Mouse (Mus musculus): ENCODE results near the gene Dtnb.

The Dtnb gene

GRCm38 (mm10) chr12:3732623-3733265 is 160.6 kb downstream of the Dtnb start:
- DNase-seq (ENCODE audit: low spot score), result no peak

- no peak for DNase-seq (ENCODE audit: low spot score)
Observed at GRCm38 (mm10) chr12:3733328-3733727, 161.1 kb downstream of the Dtnb start.

- DNase-seq (ENCODE audit: low spot score), result no peak
Observed at GRCm38 (mm10) chr12:3737009-3737408, 164.8 kb downstream of the Dtnb start.

DNA sequence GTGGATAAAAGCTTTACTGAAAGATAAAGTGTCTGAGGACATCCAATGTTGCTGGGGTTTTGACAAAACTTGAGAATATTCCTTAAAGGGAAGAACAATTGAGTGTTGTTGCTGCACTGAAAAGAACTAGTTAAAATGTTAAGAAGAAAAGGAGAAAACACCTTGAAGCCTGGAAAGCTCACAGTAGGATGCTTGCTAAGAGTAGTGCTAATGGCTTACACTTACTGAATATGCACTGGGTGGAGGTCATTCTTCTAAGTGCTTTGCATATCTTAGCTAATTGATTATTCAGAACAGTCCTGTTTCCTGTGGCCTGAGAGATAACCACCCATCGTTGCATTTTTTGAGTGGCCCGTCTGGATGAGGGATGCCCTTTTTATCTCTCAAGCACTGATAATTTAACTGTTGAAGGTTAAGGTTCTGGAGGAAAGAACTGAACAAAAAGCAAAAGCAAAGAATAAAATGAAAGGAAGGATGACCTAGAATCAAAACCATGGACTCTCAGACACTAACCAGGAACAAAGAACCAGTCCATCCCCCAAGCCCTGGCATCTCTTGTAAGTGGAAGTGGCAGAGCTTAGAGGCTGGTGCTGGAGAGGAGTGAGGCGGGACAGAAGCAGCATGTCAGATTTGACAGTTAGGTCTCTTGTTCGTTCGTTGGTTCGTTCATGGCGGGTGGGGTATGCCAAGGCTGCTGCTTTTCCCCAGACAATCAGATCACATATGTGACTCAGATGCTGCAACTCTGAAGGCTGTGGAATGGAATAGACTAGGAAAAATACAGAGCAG is 166.8 kb downstream of the Dtnb start:
- DNase-seq (ENCODE audit: low spot score), result no peak

- peak; percentile 35 for DNase-seq (ENCODE audit: low spot score)
Observed at GRCm38 (mm10) chr12:3739749-3740704, 167.8 kb downstream of the Dtnb start.

DNA sequence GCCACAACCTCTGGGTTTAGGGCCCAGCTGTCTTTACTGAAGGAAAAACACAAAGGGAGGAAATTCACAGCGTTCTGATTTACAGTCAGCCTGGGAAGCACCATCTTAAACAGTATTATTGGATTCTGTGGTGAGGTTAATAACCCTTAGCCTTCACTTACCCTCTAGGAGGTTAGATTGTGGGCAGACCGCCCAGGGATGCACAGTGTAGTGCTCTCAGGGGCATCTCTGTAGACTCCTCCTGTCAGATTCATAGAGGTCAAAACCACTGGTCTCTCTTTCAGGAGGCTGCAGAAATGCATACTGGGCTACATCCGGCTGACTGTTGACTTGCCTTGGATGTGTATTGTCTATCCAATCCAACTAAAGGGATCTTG is 168.5 kb downstream of the Dtnb start:
- no peak for DNase-seq (ENCODE audit: low spot score)

DNA sequence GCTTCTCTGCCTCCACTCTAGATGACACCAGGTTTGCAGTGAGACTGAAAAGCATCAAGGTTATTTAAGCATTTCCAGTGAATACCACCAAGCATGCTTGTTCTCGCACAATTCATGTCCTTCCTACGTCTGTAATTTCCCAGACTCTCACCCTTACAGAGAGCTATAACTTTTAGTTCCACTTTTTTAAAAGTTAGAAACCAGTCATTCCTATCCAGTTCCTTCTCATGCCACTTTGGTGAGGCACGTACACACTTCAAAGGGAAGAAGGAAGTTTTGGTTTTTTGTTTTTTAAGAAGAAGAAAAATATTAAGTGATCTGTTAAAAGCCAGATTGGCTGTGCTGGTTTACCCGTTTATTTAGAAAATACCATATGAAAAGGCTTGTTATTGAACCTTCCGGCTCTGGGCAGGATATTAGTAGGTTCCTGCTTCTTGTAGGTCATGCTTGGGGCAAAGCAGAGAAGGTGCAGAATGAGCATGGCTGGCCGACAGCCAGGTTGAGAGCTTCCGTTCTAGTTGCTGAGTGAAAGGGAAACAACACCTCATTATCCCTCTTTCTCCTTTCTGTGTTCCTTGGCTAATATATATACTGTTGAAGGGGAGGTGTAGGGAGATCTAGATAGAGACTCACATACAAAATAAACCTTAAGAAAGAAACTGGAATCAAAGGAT is 173.4 kb downstream of the Dtnb start:
- peak; percentile 52 for DNase-seq (ENCODE audit: low spot score)

DNA sequence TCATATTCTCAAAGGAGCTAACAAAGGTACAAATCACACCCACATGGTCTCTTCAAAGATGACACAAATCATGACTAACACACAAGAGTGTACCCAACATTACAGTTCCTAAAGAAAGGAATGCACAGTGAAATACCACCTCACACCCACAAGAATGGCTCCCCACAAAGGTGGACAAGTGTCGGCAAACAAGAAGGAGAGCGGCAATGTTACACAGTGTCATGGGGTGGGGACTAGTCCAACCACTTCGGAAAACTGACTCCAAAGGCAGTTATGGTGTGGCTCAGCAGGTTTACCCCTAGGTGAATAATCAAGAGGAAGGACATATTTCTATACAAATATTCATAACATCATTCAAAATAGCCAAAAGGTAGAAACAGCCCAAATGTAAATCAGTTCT is 174.2 kb downstream of the Dtnb start:
- no peak for DNase-seq (ENCODE audit: low spot score)

- DNase-seq (ENCODE audit: low spot score), result no peak
Observed at GRCm38 (mm10) chr12:3747583-3747982, 175.4 kb downstream of the Dtnb start.

GRCm38 (mm10) chr12:3755522-3755921 is 183.3 kb downstream of the Dtnb start:
- DNase-seq (ENCODE audit: low spot score), result peak; percentile 31

GRCm38 (mm10) chr12:3756216-3756615 is 184.0 kb downstream of the Dtnb start:
- no peak for DNase-seq (ENCODE audit: low spot score)

- no peak for DNase-seq (ENCODE audit: low spot score)
Observed at GRCm38 (mm10) chr12:3758127-3758526, 185.9 kb downstream of the Dtnb start.

- peak; percentile 36 for DNase-seq (ENCODE audit: low spot score)
Observed at GRCm38 (mm10) chr12:3759419-3759818, 187.2 kb downstream of the Dtnb start.

GRCm38 (mm10) chr12:3760876-3761590 is 188.9 kb downstream of the Dtnb start:
- no peak for DNase-seq (ENCODE audit: low spot score)

DNA sequence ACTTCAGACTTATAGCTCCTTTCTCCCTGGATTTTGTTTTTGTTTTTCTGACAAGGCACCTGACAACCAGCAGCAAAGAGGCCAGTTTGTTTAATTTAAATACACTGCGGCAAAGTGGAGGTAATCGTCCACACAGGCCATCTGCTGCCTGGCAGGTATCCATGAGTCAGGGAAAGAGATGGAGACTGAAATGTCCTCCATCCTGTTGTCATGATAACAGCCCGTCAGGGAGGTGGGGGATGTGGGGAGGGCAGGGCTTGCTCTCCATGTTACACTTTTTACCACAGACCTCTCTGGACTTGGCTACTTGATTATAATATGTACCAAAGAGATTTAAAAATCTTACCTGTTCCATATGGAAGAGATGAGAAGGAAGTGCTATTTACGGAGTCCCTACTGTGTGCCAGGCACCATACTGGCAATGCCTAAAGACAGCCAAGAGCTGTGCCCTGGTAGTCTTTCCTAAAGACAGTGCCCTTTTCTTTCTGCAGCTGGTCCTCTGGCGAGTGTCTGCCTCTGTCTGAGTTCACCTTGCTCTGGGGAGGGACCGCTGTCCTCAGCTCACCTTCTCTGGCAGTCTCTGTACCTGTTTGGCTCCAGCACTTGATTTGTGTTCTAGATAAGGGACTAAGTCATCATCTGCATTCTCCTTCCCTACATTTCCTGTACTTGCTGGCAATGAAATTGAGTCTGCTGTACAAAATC is 189.6 kb downstream of the Dtnb start:
- no peak for DNase-seq (ENCODE audit: low spot score)

GRCm38 (mm10) chr12:3764191-3764804 is 192.1 kb downstream of the Dtnb start:
- no peak for DNase-seq (ENCODE audit: low spot score)

GRCm38 (mm10) chr12:3767360-3767759 is 195.2 kb downstream of the Dtnb start:
- DNase-seq (ENCODE audit: low spot score), result no peak

DNA sequence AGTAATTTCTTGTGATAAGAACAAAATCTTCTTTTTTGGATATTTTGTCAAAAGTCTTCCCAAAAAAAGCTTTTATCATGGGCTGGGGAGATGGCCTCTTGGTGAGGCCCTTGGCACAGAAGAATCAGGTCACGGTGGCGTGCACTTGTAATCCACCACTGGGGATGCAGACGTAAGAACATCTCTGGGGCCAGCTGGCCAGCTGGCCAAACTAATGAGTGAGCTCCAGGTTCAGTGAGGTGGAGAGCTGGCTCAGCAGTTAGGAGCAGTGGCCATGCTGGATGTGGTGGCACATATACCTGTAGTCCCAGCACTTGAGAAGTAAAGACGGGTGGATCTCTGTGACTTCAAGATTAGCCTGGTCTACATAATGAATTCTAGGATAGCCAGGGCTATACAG is 196.2 kb downstream of the Dtnb start:
- no peak for DNase-seq (ENCODE audit: low spot score)

DNA sequence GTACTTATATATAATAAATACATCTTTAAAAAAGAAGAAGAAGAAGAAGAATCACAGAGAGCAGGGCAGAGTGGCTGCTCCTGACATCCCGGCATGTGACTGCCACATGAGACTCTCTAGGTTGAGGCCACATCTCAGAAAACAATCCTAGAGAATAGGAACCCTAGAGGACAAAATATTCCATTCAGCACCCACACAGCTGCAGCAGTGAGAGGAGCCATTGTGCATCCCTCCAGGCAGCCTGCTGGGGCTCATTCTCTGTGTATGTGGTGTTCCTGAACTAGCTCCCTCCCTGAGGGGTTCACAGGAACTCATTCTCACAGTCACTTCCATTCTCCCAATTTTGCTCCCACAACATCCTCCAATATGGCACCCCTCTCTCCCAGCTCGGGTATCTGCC is 198.4 kb downstream of the Dtnb start:
- DNase-seq (ENCODE audit: low spot score), result no peak

DNA sequence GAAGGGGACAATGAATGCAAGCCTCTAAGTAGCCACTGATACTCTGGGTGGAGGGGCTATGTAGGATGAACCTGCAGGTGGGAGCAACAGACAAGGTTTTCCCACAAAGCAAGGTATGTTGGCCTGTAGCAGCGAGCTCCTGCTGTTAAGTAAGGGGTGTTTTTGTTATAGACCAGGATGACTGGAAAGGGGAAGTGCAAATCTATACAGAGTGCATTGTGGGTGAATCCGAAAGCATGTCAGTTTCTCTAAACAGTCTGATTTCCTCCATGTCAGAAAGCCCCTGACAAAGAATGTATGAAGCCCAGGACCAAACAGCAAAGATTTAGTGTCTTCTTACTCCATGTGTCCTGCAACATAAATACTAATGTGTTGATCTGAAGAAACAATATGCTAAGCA is 198.9 kb downstream of the Dtnb start:
- DNase-seq (ENCODE audit: low spot score), result no peak
